Mouse (Mus musculus): ENCODE data around the gene Gsap.
"Not testable (repeated sequence)": the region's sequence is repeated elsewhere in the genome, so short reads cannot be mapped to it uniquely, and the experiment has no call there.

The Gsap gene

GRCm38 (mm10) chr5:21183046-21183445, 3.0 kb upstream of the Gsap start:
- DNase-seq = not testable (repeated sequence)

DNA sequence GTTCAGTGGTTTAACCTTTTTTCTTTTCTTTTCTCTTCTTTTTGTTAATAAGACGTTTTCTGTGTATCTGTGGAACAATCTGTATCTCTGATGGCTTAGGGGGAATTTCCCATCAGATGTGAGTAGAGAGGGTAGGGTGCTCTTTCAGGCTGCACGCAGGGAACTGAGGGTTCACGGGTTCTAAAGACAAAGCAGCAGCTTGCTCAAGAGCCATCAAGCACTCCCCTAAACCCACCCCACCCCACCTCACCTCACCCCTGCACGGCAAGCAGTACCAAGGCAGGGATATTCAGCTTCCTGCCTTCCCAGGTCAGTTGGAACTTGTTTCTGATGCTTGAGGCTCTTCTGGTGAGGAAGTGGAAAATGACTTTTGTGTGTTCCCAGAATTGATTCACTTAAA, 766 bp downstream of the Gsap start:
- no peak for DNase-seq

DNA sequence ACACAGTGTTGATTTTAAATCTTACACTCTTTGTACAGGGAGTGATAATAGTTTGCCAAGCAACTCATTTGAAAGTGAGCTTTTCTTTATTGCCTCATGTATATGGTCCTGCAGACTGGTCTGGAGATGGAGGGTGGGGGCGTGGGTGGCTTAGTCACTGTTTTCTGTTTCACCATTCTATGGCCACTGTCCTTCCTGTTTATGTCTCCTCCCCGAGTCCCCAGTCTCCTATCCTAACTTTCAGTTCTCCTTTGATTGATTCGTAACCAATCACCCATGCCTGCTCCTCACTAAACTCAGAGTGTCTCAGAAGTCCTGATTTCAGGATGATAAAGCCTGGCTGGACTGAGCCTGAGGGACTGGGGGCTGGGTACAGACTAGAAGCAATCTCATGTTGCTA, 2.4 kb downstream of the Gsap start:
- no peak for DNase-seq

DNA sequence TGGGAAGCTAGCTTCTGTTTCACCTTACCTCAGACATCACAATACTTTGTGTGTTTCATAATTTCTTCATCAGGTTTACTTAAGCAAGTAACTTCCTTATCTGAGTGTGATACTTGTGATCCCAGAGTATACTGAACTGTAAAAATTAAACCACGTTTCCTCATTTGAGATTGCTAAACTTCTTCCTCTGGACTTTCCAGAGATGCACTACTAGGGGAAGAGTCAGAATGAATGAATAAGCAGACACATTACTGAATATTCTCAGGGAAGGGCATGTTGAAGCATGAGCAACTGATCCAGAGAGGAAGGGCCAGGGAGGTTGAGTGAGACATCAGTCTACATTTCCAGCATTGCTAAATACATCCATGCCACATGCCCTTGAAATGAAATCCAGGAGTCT, 3.0 kb downstream of the Gsap start:
- DNase-seq = no peak

- no peak for DNase-seq
Measured at GRCm38 (mm10) chr5:21189460-21189859, 3.4 kb downstream of the Gsap start.

DNA sequence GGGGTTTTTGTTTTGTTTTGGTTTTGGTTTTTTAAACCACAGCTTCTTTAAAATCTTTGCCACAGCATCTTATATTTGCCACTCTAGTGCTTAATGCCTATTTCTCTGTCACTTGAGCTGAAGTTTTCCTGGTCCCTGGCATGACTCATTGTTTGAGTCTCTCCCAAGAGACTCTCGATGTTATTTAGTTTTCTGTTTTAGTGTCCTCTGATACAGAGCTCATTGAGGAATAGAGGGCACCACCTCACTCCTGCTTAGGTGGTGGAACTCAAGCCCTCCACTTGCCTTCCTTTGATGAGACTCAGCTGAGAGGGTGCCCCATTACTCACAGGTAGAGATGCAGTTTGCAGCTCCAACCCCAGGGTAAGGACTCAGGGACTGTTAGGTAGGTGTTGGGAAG, 17.4 kb downstream of the Gsap start:
- DNase-seq = no peak

GRCm38 (mm10) chr5:21204157-21204556, 18.1 kb downstream of the Gsap start:
- no peak for DNase-seq

GRCm38 (mm10) chr5:21206014-21206413, 20.0 kb downstream of the Gsap start:
- DNase-seq = no peak

DNA sequence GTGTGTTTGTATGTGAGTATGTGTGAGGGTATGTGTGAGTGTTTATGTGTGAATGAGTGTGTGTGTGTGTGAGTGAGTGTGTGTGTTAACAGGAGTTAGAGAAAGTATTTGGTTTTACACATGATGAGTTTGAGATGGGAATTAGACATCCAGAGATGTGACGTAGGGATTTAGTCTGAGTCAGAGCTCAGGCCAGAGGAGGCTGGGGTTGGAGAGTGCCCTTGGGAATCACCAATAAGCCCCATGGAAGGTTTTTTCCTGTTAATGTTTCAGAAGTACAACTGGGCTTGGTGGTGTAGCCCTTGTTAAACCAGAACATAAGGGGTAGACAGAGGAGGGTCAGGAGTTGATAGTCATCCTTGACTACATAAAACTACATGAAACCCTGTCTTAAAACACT, 25.4 kb downstream of the Gsap start:
- DNase-seq = no peak

GRCm38 (mm10) chr5:21212933-21213332, 26.9 kb downstream of the Gsap start:
- DNase-seq = no peak

GRCm38 (mm10) chr5:21213801-21214200, 27.7 kb downstream of the Gsap start:
- DNase-seq = no peak

- no peak for DNase-seq
Measured at GRCm38 (mm10) chr5:21217453-21218294, 31.6 kb downstream of the Gsap start.

DNA sequence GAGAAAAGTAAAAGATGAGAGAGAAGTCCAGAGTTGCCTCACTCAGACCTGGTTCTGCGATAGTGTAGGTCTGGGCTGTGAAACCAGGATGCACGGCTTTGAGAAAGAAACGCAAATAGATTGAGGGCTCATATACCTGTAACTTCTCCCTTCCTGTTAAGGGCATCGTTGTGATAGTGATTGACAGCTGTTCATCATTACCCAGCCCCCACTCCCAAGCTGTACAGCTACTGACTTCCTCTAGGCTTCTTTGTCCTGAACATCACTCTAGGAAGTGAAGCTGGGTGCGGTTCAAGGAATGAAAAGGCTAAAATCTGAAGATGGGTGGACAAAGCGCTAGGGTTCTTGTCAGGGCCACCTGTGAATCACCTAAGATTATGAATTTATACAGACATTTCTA, 46.8 kb downstream of the Gsap start:
- no peak for DNase-seq

DNA sequence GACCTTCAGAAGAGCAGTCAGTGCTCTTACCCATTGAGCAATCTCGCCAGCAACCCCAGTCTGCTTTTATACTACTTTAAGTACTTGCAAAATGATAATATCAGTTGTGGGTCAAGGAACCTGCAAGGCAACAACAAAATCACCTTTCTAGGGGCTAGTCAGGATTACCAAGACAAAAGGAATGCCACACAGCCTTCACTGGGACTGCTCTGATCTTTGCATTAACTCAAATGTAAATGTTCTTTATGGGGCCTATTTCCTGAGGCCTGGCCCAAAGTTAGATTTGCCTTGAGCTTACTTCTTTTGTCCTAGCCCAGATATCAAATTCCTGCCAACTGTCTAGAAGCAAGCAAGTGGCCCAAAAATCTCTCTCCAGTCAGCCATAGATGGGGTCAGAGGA, 58.5 kb downstream of the Gsap start:
- DNase-seq = no peak

DNA sequence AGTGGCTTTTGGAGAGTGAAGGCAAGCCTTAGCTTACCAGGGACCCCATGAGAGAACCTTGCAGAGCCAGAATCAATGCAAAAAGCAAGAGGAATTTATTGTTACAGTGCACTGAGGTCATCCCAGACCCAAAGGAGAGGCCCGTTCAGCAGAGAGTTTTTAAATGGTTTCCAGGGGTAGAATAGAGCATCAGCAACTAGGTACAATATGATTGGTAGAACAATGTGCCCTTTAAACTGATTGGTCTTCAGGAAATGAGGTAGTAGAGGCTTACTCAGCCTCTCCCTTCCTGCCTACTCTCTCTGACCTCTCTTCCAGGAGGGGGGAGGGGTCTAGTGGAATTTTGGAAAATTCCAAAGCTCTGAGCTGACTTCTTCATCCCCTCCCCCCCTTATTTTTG, 59.2 kb downstream of the Gsap start:
- no peak for DNase-seq

GRCm38 (mm10) chr5:21246794-21247193, 60.7 kb downstream of the Gsap start:
- no peak for DNase-seq

DNA sequence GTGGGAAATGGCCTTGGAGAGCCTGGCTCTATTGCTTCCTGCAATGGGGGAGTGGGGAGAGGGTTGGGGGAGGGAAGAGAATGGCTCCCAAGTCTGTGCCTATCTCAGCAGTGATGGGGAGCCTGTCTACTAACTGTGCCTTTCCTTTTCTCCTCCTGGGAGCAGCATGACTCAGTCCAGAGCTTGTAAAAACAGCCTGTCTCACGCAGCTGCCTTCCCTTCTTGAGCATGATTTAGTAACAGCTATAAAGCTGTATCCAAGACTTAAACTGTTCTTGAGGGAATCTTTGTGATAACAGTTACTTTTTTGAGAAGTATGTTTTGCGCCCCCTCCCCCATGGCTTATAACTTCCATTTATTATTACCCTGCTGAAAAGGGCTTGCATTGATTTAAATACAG, 61.9 kb downstream of the Gsap start:
- DNase-seq = no peak

- no peak for DNase-seq
Measured at GRCm38 (mm10) chr5:21248834-21249233, 62.8 kb downstream of the Gsap start.

- no peak for DNase-seq
Measured at GRCm38 (mm10) chr5:21254731-21255525, 68.9 kb downstream of the Gsap start.

DNA sequence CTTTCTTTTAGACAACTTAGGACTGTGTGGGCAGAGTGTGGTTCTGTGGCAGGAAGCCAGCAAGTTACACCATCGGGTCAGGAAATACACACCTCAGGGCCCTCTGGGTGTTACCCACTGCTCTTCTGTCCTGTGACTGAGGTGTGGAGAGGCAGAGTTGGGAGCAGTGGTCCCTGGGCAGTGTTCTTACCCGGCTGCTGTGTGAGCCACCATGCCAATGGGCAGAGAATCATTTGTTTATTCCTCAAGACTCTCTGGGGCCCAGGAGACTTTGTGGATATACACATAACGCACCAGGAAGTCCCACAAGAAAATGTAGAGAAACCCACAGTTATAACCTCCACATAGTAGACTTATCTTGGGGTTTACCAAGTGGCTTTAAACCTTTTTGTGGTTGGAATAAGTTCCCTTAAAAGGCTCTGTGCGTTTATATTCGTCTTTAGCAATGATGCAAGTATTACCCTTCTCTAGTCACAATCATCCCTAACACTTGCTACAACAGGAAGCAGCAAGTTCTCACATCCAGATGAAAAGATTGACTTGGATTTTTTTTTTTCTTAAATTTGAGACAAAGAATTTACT, 69.6 kb downstream of the Gsap start:
- no peak for DNase-seq

DNA sequence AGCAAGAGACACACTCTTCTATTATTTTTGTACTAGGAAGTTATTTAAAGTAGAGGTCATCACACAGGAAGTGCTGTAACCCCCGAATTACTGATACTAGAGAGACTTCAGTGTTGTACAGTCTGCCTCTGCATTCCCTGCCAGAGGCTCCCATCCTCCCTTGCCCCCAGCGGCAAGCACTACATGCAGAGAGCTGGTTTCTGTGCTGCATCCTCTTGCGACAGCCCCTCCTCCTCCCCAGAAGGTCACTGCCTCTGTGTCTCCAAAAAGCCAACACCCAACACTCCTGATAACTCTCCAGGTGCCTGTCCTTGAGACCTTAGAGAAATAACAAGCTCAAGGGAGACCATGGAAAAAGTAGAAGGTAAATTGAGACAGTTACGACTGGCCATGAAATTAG, 71.1 kb downstream of the Gsap start:
- DNase-seq = no peak

DNA sequence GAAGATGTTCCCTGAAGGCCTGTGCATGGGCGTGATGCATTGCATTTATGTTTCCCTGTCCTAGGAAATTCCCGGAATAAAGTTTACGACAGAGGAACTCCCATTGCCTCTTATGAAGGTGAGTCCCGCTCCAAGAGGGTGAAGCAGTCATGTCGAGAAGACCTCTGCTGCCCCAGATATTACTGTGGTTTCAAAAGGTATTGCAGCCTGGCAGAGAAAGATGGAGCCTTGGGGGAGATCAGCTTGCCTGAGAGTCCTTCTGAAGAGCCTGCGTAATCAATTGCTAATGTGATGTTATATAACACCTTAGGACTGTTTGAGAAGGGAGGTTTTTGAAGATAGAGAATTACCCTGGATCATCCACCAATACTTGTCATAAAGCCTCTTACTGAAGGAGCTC, 71.8 kb downstream of the Gsap start:
- no peak for DNase-seq

GRCm38 (mm10) chr5:21260746-21261145, 74.7 kb downstream of the Gsap start:
- no peak for DNase-seq

All from cerebellum, adult 9-10 months (tissue).